Mouse (Mus musculus) CH12.LX (cell line): ENCODE data around the gene Zfp383.

ENCODE experiments used
- BHLHE40 ChIP-seq: IDR thresholded peaks from 2 replicates; pipeline ENCODE4 v1.6.1; 2011; ENCODE audit warnings: mild to moderate bottlenecking, low read depth, low read length, improper control_type of control experiment
- CTCF ChIP-seq, 2 experiments: IDR thresholded peaks in 1 of 2; conservative IDR thresholded peaks in 1 of 2; 2 replicates each; pipeline ENCODE4 v1.5.1; 2011 to 2012; ENCODE audit warnings: low read depth in 2 of 2, low read length in 2 of 2, improper control_type of control experiment in 1 of 2, inconsistent platforms in 1 of 2, mild to moderate bottlenecking in 1 of 2, moderate library complexity in 1 of 2
- EP300 ChIP-seq: IDR thresholded peaks from 2 replicates; pipeline ENCODE4 v1.6.1; 2011; ENCODE audit warnings: low read length, improper control_type of control experiment
- KAT2A ChIP-seq: IDR thresholded peaks from 2 replicates; pipeline ENCODE4 v1.6.1; 2012; ENCODE audit warnings: low read length, improper control_type of control experiment, inconsistent platforms; ENCODE audit not compliant: insufficient replicate concordance
- POLR2A ChIP-seq: IDR thresholded peaks from 2 replicates; pipeline ENCODE4 v1.6.1; 2011; ENCODE audit warnings: low read depth, mild to moderate bottlenecking, improper control_type of control experiment, low read length

GRCm38 (mm10) chr7:29954731-29955130, 46.7 kb downstream of the Zfp383 start:
- no peak for TF ChIP-seq POLR2A
- TF ChIP-seq CTCF (conservative IDR thresholded peaks at IDR 0.05 in 1 of 2, IDR thresholded peaks at IDR 0.05 in 1 of 2; ENCODE audit: low read depth in 2 of 2, low read length in 2 of 2) = peak; percentile 73 to 74
- no peak for TF ChIP-seq EP300
- 0 out of 2 replicates have a peak, but pooled peaks have one; percentile 14 for TF ChIP-seq BHLHE40
- TF ChIP-seq KAT2A = no peak
